Mouse (Mus musculus): ENCODE measurements around the gene Samm50. TPM values are rescaled to one million over a fixed set of nuclear protein-coding genes. Genes with fewer than 3 reads are reported as not detected.

Samm50 gene
- polyA plus RNA-seq, 1 experiment from 2014 or later, result 79.9 TPM

DNA sequence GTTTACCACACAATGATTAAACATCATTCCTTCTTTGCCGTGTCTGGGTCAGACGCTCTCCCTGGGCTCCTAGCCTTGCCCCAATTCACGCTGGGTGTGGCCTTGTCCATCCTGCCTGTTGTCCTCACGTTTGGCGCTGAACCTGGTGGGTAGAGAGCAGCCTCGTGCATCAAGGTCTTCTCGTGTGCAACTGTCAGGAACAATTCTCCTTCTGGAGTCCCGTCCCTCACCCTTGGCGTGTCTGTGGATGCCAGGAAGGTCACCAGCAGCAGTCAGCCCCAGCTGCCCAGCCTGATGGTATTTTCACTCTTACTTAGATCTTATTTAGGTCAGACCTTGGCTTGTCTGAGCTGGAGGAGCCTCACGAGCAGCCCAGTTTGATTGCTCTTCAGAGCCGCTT is 73.1 kb downstream of the Samm50 start:
- ATAC-seq (ENCODE audit: insufficient number of reproducible peaks, low FRiP score, low TSS enrichment, low read depth) (no peak), DNase-seq (ENCODE audit: low spot score) (no peak)
- H3K4me1 ChIP-seq (ENCODE audit: control insufficient read depth, insufficient read depth, low read length), result peaks cover 3% of the 10 kb centered on the region; the same call in 1 of the 2 replicates
- H3K9me3 ChIP-seq (ENCODE audit: control insufficient read depth, low read length), result no peaks in the 10 kb centered on the region
- no peak overlapping the region for H3K4me3 ChIP-seq (ENCODE audit: low read depth, low read length)
- no peaks in the 10 kb centered on the region for H3K27me3 ChIP-seq (ENCODE audit: control insufficient read depth, insufficient read depth, low read length)
- 74% methylated on average over 11 of the region's 11 CpGs for WGBS
- H3K36me3 ChIP-seq (ENCODE audit: control insufficient read depth, insufficient read depth, low read length), result no peaks in the 10 kb centered on the region
- H3K4me2 ChIP-seq (ENCODE audit: low read depth, severe bottlenecking), result no peak overlapping the region
- no peak overlapping the region for H3K9ac ChIP-seq (ENCODE audit: low read length)
- H3K27ac ChIP-seq (replicated peaks; ENCODE audit: low read depth, low read length), result 0 out of 2 replicates have a peak overlapping the region, but pooled peaks have one; percentile 18

DNA sequence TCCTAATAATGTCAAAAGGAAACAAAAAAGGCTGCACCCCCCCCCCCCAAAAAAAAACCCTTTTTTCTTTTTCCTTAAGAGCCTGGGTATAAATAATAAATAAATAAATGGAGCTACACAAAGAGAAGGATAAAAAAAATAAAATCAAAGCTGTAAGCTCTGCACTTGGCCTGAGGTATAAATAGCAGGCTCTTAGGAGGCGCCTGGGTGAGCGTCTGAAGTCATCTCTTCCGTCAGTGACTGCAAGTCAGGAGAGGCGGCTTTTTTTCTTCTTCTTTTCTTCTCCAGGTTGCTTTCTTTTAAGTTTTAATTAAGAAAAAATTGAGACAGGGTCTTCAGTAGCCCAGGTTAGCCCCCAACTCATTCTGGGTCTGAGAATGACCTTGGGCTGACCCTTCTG is 74.2 kb downstream of the Samm50 start:
- Histone ChIP-seq H3K9ac (ENCODE audit: low read length) (no peak overlapping the region), H3K4me2 (ENCODE audit: low read depth, severe bottlenecking) (no peak overlapping the region), H3K4me1 (ENCODE audit: control insufficient read depth, insufficient read depth, low read length) (no peaks in the 10 kb centered on the region), H3K27me3 (ENCODE audit: control insufficient read depth, insufficient read depth, low read length) (no peaks in the 10 kb centered on the region), H3K4me3 (ENCODE audit: low read depth, low read length) (no peak overlapping the region), H3K9me3 (ENCODE audit: control insufficient read depth, low read length) (no peaks in the 10 kb centered on the region), H3K27ac (replicated peaks; ENCODE audit: low read depth, low read length) (no peak overlapping the region), H3K36me3 (ENCODE audit: control insufficient read depth, insufficient read depth, low read length) (no peaks in the 10 kb centered on the region)
- DNase-seq (ENCODE audit: low spot score), result no peak
- WGBS, result 89% methylated on average over 4 of the region's 4 CpGs
- ATAC-seq (ENCODE audit: insufficient number of reproducible peaks, low FRiP score, low TSS enrichment, low read depth), result no peak

Small RNA genes within 50 kb of the gene (microRNA-seq; reads per million reads assigned to microRNA genes)
- not detected for gene Mir6392

Other genes starting within 250 kb of the Samm50 start
- not detected in 2 replicates for gene Efcab6, start 126.9 kb upstream of the Samm50 start, polyA plus RNA-seq (2014; fragmentation: Nextera tagmentation; extraction: Ambion mirVana)
- gene Sult4a1, start 86.5 kb upstream of the Samm50 start, polyA plus RNA-seq (2014; fragmentation: Nextera tagmentation; extraction: Ambion mirVana), result 0.95 and 1.1 TPM in 2 replicates
- gene Pnpla5, start 69.1 kb upstream of the Samm50 start, polyA plus RNA-seq (2014; fragmentation: Nextera tagmentation; extraction: Ambion mirVana), result not detected in 2 replicates
- gene Pnpla3, start 24.4 kb upstream of the Samm50 start, polyA plus RNA-seq (2014; fragmentation: Nextera tagmentation; extraction: Ambion mirVana), result 0.47 TPM in 1 of 2 replicates, not detected in the other
- 6.1 and 9.4 TPM in 2 replicates for gene Parvb, start 39.8 kb downstream of the Samm50 start, polyA plus RNA-seq (2014; fragmentation: Nextera tagmentation; extraction: Ambion mirVana)
- 0.17 and 0.82 TPM in 2 replicates for gene Parvg, start 131.8 kb downstream of the Samm50 start, polyA plus RNA-seq (2014; fragmentation: Nextera tagmentation; extraction: Ambion mirVana)

Measured in limb, embryonic 11.5 days (tissue).